Mouse (Mus musculus) midbrain, embryonic 10.5 days (tissue): ENCODE results near the gene Gm9513. TPM values are rescaled to one million over a fixed set of nuclear protein-coding genes. Genes with fewer than 3 reads are reported as not detected.

Source experiments
- DNase-seq: peaks from one replicate; pipeline ENCODE4 v3.0.0-alpha.2; 2017; ENCODE audit warnings: low spot score
- H3K27ac ChIP-seq: fragments of 300-500 bp; sonication (generic); replicated peaks from 2 replicates; pipeline ENCODE4 v1.5.1; 2016; ENCODE audit warnings: mild to moderate bottlenecking
- H3K27me3 ChIP-seq: fragments of 300-500 bp; sonication (generic); 2 replicates; pipeline ENCODE4 v1.6.1; 2016; ENCODE audit warnings: low read depth, mild to moderate bottlenecking; ENCODE audit not compliant: poor library complexity, severe bottlenecking
- H3K36me3 ChIP-seq: fragments of 300-500 bp; sonication (generic); 2 replicates; pipeline ENCODE4 v1.6.1; 2016; ENCODE audit warnings: mild to moderate bottlenecking, moderate library complexity
- H3K4me1 ChIP-seq: fragments of 300-500 bp; sonication (generic); 2 replicates; pipeline ENCODE4 v1.6.1; 2016
- H3K4me3 ChIP-seq: fragments of 300-500 bp; sonication (generic); 2 replicates; pipeline ENCODE4 v1.5.1; 2016; ENCODE audit warnings: mild to moderate bottlenecking, moderate library complexity
- H3K9me3 ChIP-seq: fragments of 300-500 bp; sonication (generic); replicated peaks from 2 replicates; pipeline ENCODE4 v1.6.1; 2016; ENCODE audit warnings: mild to moderate bottlenecking
- WGBS: fragments of 180-500 bp; shearing (Covaris S2); methylation state at CpG from one replicate; pipeline ENCODE4 v1.1.7; 2016; 5-methylcytosine and 5-hydroxymethylcytosine counted together
- polyA plus RNA-seq: library from polyadenylated mRNA; unstranded; fragments of >200 nt; fragmentation: Nextera tagmentation; extraction: Ambion mirVana; gene quantifications from 2 replicates; pipeline ENCODE4 v1.2.1, GENCODE M21; 2016

The Gm9513 gene
- not detected in 2 replicates for polyA plus RNA-seq

GRCm38 (mm10) chr9:36475338-36475737 lies at the start of gene Gm9513:
TSS of gene Gm9513 (plus strand) at chr9:36475638.
- no peak within 1 kb of the TSS for H3K4me3 ChIP-seq
- no peaks in the 10 kb centered on the region for H3K27me3 ChIP-seq
- no peaks in the 10 kb centered on the region for H3K4me1 ChIP-seq
- 71% methylated on average over 3 of the region's 3 CpGs for WGBS
- peaks cover 51% of the 10 kb centered on the region for H3K9me3 ChIP-seq
- DNase-seq = no peak
- H3K36me3 ChIP-seq = no peaks in the 10 kb centered on the region
- no peak within 1 kb of the TSS for H3K27ac ChIP-seq

GRCm38 (mm10) chr9:36431584-36431983 lies 43.9 kb upstream of the Gm9513 start, which contains the start of gene Gm7257:
TSS of gene Gm7257 (plus strand) at chr9:36431884.
- Histone ChIP-seq H3K4me3 (no peak within 1 kb of the TSS), H3K27ac (no peak within 1 kb of the TSS), H3K9me3 (peaks cover 50% of the 10 kb centered on the region; the same call in 1 of the 2 replicates), H3K36me3 (no peaks in the 10 kb centered on the region), H3K4me1 (no peaks in the 10 kb centered on the region), H3K27me3 (no peaks in the 10 kb centered on the region)
- WGBS = 81% methylated on average over 4 of the region's 4 CpGs
- no peak for DNase-seq

GRCm38 (mm10) chr9:36435051-36435764 lies 40.2 kb upstream of the Gm9513 start:
- Histone ChIP-seq H3K27ac (no peak overlapping the region), H3K36me3 (no peaks in the 10 kb centered on the region), H3K4me3 (no peak overlapping the region), H3K4me1 (no peaks in the 10 kb centered on the region), H3K27me3 (no peaks in the 10 kb centered on the region), H3K9me3 (peaks cover 42% of the 10 kb centered on the region; the same call in 1 of the 2 replicates)
- no peak for DNase-seq
- WGBS = 41% methylated on average over 2 of the region's 2 CpGs

GRCm38 (mm10) chr9:36494501-36495220 lies 19.2 kb downstream of the Gm9513 start:
- Histone ChIP-seq H3K27me3 (no peaks in the 10 kb centered on the region), H3K4me1 (no peaks in the 10 kb centered on the region), H3K27ac (no peak overlapping the region), H3K9me3 (peaks cover 36% of the 10 kb centered on the region), H3K4me3 (no peak overlapping the region), H3K36me3 (no peaks in the 10 kb centered on the region)
- no peak for DNase-seq
- WGBS = 89% methylated on average over 4 of the region's 4 CpGs

GRCm38 (mm10) chr9:36495824-36496223 lies 20.4 kb downstream of the Gm9513 start:
- 62% methylated on average over 1 of the region's 1 CpGs for WGBS
- Histone ChIP-seq H3K4me1 (no peaks in the 10 kb centered on the region), H3K36me3 (no peaks in the 10 kb centered on the region), H3K27ac (no peak overlapping the region), H3K4me3 (no peak overlapping the region), H3K9me3 (peaks cover 40% of the 10 kb centered on the region), H3K27me3 (no peaks in the 10 kb centered on the region)
- no peak for DNase-seq

- Histone ChIP-seq H3K27me3 (no peaks in the 10 kb centered on the region), H3K4me1 (no peaks in the 10 kb centered on the region), H3K4me3 (no peak overlapping the region), H3K27ac (no peak overlapping the region), H3K36me3 (no peaks in the 10 kb centered on the region), H3K9me3 (peaks cover 66% of the 10 kb centered on the region)
- no peak for DNase-seq
- 74% methylated on average over 5 of the region's 5 CpGs for WGBS
These were observed 28.8 kb downstream of the Gm9513 start for GRCm38 (mm10) chr9:36504211-36504610.

Other genes with a start within 250 kb of the Gm9513 start
- gene Gm7257, start 43.8 kb upstream of the Gm9513 start, polyA plus RNA-seq = not detected in 2 replicates
- not detected in 2 replicates for gene Gm5615, start 66.3 kb downstream of the Gm9513 start, polyA plus RNA-seq
- not detected in 2 replicates for gene Gm17689, start 107.0 kb downstream of the Gm9513 start, polyA plus RNA-seq
- gene A630095E13Rik, start 167.7 kb downstream of the Gm9513 start, polyA plus RNA-seq = not detected in 2 replicates
- gene Acrv1, start 217.6 kb downstream of the Gm9513 start, polyA plus RNA-seq = not detected in 2 replicates